Mouse (Mus musculus) left cerebral cortex, postnatal 25 days (tissue): ENCODE results near the gene Agrp. TPM values are rescaled to one million over a fixed set of nuclear protein-coding genes. Genes with fewer than 3 reads are reported as not detected.
A peak's percentile ranks its signal among the peaks of the same experiment; 100 is the strongest.

Experiments
- DNase-seq, 2 experiments: peaks; one replicate each; pipeline ENCODE4 v3.0.0; 2022; ENCODE audit warnings: low spot score in 2 of 2, mixed read lengths in 1 of 2
- intact Hi-C: fragments of 180-260 bp; cut with DNase I; formaldehyde crosslinking; loops from one replicate; pipeline ENCODE4 v1.15.1; 2025
- total RNA-seq, 2 experiments: library from RNA; stranded (reverse); gene quantifications; 2 replicates each; pipeline ENCODE4 v1.2.3; 2021

Agrp gene
- total RNA-seq, 2 experiments from 2014 or later = not detected

- intact Hi-C loops = loop anchor here (1.0 to 5.0 kb wide), 2 partner anchors 12 to 57 kb away; partner anchors contain the start of genes Atp6v0d1 and Ctcf
- DNase-seq = peak; percentile 79 to 97
These were observed 12.8 kb downstream of the Agrp start for GRCm38 (mm10) chr8:105624401-105624800.

- DNase-seq = no peak
- intact Hi-C loops = loop anchor here (1.0 to 5.0 kb wide), 3 partner anchors 13 to 71 kb away; partner anchors contain the start of genes Atp6v0d1 and Ctcf
These were observed 13.4 kb downstream of the Agrp start for GRCm38 (mm10) chr8:105623679-105624245.

GRCm38 (mm10) chr8:105623118-105623517 is 14.1 kb downstream of the Agrp start:
- intact Hi-C loops = loop anchor here (2.0 to 5.0 kb wide), 2 partner anchors 56 to 72 kb away; partner anchors contain the start of gene Atp6v0d1
- no peak for DNase-seq

GRCm38 (mm10) chr8:105622421-105622920 is 14.7 kb downstream of the Agrp start:
- intact Hi-C loops = loop anchor here (2.0 to 5.0 kb wide), 2 partner anchors 55 to 72 kb away; partner anchors contain the start of gene Atp6v0d1
- DNase-seq = peak; percentile 94 to 95

GRCm38 (mm10) chr8:105621841-105622240 is 15.4 kb downstream of the Agrp start:
- intact Hi-C loops = loop anchor here (2.0 to 5.0 kb wide), 2 partner anchors 55 to 73 kb away; partner anchors contain the start of gene Atp6v0d1
- DNase-seq = no peak

GRCm38 (mm10) chr8:105620946-105621720 is 16.1 kb downstream of the Agrp start:
- intact Hi-C loops = loop anchor here (5.0 kb wide), 1 partner anchor 54 kb away; the partner anchor contains the start of gene Atp6v0d1
- DNase-seq = no peak

- intact Hi-C loops = loop anchor here (5.0 kb wide), 1 partner anchor 53 kb away; the partner anchor contains the start of gene Atp6v0d1
- no peak for DNase-seq
These were observed 17.0 kb downstream of the Agrp start for GRCm38 (mm10) chr8:105620211-105620610.

GRCm38 (mm10) chr8:105618892-105619591 is 18.2 kb downstream of the Agrp start:
- no peak for DNase-seq
- intact Hi-C loops = no loop called here

- no peak for DNase-seq
These were observed 18.9 kb downstream of the Agrp start for GRCm38 (mm10) chr8:105618279-105618634.

GRCm38 (mm10) chr8:105617451-105618278 is 19.5 kb downstream of the Agrp start:
- intact Hi-C loops = no loop called here
- DNase-seq = no peak

More at GRCm38 (mm10) chr8:105618279-105618634, 18.9 kb downstream of the Agrp start:
- intact Hi-C loops = no loop called here

GRCm38 (mm10) chr8:105615942-105616341 is 21.3 kb downstream of the Agrp start:
- peak in 1 of 2 experiments; percentile 84 for DNase-seq
- intact Hi-C loops = no loop called here

GRCm38 (mm10) chr8:105613830-105614511 is 23.2 kb downstream of the Agrp start:
- DNase-seq = no peak
- intact Hi-C loops = no loop called here

GRCm38 (mm10) chr8:105613037-105613436 is 24.2 kb downstream of the Agrp start:
- no peak for DNase-seq
- intact Hi-C loops = no loop called here

GRCm38 (mm10) chr8:105611836-105612235 is 25.4 kb downstream of the Agrp start:
- intact Hi-C loops = no loop called here
- DNase-seq = peak in 1 of 2 experiments; percentile 73

- no peak for DNase-seq
- intact Hi-C loops = no loop called here
These were observed 27.4 kb downstream of the Agrp start for GRCm38 (mm10) chr8:105609771-105610170.

GRCm38 (mm10) chr8:105609355-105609754 is 27.8 kb downstream of the Agrp start:
- DNase-seq = no peak
- intact Hi-C loops = no loop called here

- DNase-seq = peak in 1 of 2 experiments; percentile 48
- intact Hi-C loops = no loop called here
These were observed 29.5 kb downstream of the Agrp start for GRCm38 (mm10) chr8:105607684-105608083.

GRCm38 (mm10) chr8:105607062-105607461 is 30.1 kb downstream of the Agrp start:
- intact Hi-C loops = no loop called here

More at GRCm38 (mm10) chr8:105607062-105607461, 30.1 kb downstream of the Agrp start:
- no peak for DNase-seq
